Mouse (Mus musculus): ENCODE data around the gene Mief2.

- TF ChIP-seq CTCF (IDR thresholded peaks at IDR 0.05; ENCODE audit: control insufficient read depth, insufficient read depth, insufficient read length) (no peak), USF1 (IDR thresholded peaks at IDR 0.05; ENCODE audit: low read depth) (no peak), MAX (IDR thresholded peaks at IDR 0.05) (no peak)
These were observed 29.2 kb upstream of the Mief2 start for GRCm38 (mm10) chr11:60698806-60699523.
